Mouse (Mus musculus): ENCODE measurements at regions not wholly inside any gene's neighbourhood (a gene's known extent, or its start where the extent isn't known, plus 50 kb on each side); places are given as distances from the start of the nearest gene placed in this dataset.
A peak's percentile ranks its signal among the peaks of the same experiment; 100 is the strongest.

GRCm38 (mm10) chr1:169076006-169076405 lies 455.3 kb downstream of the Nuf2 start:
- intact Hi-C loops (cut with DNase I; ENCODE audit: low total_unique reads), result no loop called here

DNA sequence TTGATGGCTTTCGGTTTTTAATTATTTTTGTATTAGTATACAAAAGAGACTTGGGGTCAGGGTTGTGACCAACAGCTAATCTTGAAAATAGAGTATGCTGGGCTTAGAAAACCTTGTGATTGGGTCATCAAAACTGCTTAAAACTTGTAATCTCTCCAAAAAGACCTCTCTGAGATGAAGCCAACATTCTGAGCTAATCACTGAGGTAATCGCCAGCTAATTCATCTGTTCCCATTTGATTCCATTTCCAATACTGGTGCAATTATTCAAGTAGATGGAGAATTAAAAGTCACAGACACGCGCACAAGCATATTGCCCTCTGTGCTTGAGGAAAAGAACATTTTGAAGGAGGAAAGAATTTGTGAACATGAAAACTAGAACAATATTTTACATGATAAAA lies 459.9 kb downstream of the Nuf2 start:
- DNase-seq, result no peak
- intact Hi-C loops (cut with DNase I; ENCODE audit: low total_unique reads), result no loop called here

More at GRCm38 (mm10) chr1:169076006-169076405, 455.3 kb downstream of the Nuf2 start:
- DNase-seq, result no peak

DNA sequence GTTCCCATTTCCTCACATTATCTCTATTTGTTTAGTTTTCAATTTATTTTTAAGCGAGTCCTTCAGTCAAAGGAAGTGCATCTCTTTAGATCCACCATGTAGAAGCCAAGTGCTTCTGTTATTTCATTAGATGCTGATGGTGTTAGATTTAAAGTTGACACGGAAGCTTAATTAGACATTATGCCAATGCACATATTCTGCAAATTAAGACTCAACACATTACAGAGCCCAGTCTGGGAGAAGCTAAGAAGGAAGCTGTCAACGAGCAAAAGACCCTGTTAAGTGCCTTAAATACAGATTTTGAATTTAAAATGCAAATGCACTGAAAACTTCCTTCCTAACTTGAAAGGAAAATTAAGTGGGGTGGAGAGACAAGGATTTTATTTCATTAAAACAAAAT lies 461.6 kb downstream of the Nuf2 start:
- intact Hi-C loops (cut with DNase I; ENCODE audit: low total_unique reads), result no loop called here
- DNase-seq, result no peak

DNA sequence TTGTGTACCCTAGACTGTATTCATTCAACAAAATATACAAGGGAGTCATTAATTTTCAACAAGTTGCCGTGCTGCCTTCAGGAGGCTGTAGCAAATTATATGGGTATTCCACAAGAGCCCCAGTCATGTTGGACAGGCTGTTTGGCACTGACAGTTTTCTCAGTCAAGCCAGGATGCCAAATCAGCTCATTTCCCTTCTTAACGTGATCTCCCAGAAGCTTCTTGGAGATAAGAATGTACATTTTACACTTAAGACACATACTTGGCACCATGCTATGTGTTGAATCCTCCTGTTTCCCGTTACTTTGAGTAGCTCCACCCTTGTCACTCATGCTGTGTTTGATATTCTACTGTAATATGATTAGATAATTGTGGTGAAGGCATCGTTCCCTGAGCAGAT lies 464.5 kb downstream of the Nuf2 start:
- DNase-seq, result no peak
- intact Hi-C loops (cut with DNase I; ENCODE audit: low total_unique reads), result no loop called here

- intact Hi-C loops (cut with DNase I; ENCODE audit: low total_unique reads), result no loop called here
- DNase-seq, result no peak
Measured at GRCm38 (mm10) chr1:169060627-169061026, 470.6 kb downstream of the Nuf2 start.

DNA sequence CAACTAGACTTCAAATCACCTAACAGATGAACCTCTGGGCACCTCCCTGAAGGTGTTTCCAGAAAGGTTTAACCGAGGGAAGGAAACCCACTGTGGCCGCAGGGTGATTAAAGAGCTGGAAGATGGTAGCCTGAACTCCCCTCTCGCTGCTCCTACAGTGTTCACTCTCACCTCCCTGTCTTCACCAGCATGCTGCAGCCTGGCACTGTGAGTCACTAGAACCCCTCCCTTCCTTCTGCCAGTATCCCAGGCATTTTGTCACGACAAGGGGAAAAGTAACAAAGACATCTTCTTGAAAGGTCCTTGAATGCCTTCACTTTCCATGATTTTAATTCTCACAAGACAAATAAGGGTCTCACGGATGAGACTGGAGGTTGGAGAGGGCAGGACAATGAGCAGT lies 471.1 kb downstream of the Nuf2 start:
- intact Hi-C loops (cut with DNase I; ENCODE audit: low total_unique reads), result no loop called here

DNA sequence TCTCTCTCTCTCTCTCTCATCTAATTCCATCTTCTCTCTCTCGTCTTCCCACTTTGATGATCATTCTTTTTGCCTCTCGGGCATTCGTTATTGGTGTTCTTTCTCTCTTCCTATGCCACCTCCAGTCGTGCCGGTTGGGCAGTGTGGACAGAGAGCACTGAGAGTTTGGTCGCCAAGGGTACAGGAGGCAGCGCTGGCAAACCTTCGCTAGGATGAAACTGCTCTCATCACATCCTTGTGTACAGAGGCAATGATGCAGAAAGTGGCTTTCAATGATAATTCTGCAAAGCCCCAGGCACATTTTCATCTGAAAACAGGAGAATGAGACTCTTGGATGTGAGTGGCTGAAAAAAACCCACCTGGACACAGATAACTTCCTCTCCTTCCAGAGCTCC lies 479.4 kb downstream of the Nuf2 start:
- intact Hi-C loops (cut with DNase I; ENCODE audit: low total_unique reads), result no loop called here
- DNase-seq, result no peak

More for the DNA sequence above, 471.1 kb downstream of the Nuf2 start:
- DNase-seq, result no peak

DNA sequence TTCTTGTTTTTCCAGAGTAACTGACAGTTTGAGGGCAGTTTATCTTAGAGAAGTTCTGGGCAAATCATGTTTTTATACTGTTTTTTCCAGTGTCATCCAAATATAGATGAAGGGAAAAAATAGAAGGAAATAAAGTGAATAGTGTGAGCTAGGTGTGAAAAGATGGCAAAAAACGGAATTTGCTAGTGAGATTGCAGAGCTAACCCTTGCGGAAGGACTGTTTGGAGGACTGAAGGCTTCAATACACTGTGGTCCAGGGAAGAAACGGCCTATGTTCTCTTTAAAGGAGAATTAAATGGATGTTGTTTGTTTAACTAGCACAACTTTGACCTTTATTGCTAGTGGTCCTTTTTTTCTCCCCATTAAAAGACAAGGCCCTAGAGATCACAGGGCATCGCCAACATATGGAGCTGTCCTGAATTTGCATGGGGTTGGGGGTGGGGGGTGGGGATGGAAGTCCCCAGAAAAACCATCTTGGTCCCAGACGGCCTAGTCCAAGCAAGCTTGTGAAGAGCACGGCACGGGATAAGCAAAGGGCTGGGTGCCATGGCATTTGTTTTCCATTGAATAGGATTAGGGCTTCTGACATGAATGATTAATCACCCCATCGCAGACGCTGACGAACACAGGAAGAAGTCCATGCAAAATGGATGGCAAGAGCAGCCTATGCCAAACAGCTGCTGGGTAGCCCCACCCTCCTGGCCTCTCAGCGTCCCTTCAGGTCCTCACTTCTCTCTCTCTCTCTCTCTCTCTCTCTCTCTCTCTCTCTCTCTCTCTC lies 480.0 kb downstream of the Nuf2 start:
- intact Hi-C loops (cut with DNase I; ENCODE audit: low total_unique reads), result no loop called here
- no peak for DNase-seq

DNA sequence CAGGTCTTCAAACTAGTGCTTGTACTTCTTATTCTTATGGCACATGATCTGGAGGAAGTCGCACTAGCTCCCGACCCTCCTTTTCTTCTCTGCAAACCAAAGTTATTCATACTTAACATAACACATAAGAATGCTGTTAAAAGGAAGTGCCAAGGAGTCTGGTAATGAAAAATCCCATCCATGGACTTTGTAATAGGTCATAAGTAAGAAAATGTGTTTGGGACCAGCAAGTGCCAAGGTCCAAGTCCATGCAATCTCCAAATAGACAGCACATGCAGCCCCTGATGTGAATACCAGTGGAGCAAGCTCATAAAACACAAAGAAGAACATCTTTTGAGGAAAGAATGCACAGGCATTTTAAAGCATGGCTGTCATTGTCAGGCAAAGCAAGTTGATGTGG lies 481.4 kb downstream of the Nuf2 start:
- intact Hi-C loops (cut with DNase I; ENCODE audit: low total_unique reads), result no loop called here
- DNase-seq, result no peak

DNA sequence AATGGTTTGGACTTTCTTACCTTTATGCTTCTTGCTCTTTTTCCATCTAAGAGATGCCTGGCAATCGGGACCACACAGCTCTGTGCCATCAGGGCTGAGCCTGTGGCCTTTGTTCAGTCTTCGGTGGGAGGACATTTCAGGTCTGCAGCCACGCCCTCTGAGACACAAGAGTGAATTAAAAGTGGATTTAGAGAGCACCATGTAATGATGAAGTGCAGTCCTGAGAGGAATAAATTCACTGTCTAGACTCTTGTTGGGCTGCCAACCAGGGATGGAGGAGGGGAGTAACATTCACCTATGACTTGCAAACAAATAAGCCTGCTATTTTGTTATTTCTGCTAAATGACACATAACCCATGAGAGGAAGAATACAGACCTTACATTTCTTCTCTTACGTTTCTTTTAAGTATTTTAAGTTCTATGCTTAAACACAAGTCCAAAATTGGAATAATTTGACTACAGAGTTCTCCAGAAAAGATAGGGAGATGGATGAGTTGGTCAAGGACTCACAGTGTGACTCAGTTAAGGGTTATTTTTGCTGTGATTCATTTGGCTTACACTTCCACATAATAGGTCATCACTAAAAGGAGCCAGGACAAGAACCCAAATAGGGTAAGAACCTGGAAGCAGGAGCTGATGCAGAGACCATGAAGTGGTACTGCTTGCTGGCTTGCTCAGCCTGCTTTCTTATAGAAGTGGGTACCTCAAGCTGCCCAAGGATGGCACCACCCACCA lies 484.3 kb downstream of the Nuf2 start:
- DNase-seq, result no peak
- intact Hi-C loops (cut with DNase I; ENCODE audit: low total_unique reads), result no loop called here

- no peak for DNase-seq
- intact Hi-C loops (cut with DNase I; ENCODE audit: low total_unique reads), result no loop called here
Measured at GRCm38 (mm10) chr1:169033517-169033916, 497.7 kb downstream of the Nuf2 start.

GRCm38 (mm10) chr1:169031849-169032542 lies 499.3 kb downstream of the Nuf2 start:
- no peak for DNase-seq
- intact Hi-C loops (cut with DNase I; ENCODE audit: low total_unique reads), result no loop called here

GRCm38 (mm10) chr1:169027706-169028105 lies 503.6 kb downstream of the Nuf2 start:
- DNase-seq, result peak; percentile 55
- intact Hi-C loops (cut with DNase I; ENCODE audit: low total_unique reads), result no loop called here

DNA sequence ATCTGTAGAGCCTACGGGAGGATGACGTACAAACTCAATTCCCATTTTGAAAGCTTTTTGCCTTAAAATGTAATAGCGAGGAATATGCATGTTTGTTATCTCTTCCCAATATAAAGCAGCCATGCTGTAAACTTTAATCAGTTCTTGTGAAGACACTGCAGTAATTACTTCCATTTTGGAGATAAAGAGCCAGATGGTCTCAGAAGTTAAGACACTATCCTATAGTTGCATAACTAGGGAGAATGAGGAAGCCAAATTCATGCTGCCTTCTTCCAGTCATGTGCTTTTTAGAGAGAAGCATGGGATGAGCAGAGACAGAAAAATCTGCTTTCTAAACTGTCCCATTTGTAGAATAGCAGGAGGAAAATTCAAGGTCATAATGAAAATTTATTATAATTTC lies 504.0 kb downstream of the Nuf2 start:
- no peak for DNase-seq
- intact Hi-C loops (cut with DNase I; ENCODE audit: low total_unique reads), result no loop called here

DNA sequence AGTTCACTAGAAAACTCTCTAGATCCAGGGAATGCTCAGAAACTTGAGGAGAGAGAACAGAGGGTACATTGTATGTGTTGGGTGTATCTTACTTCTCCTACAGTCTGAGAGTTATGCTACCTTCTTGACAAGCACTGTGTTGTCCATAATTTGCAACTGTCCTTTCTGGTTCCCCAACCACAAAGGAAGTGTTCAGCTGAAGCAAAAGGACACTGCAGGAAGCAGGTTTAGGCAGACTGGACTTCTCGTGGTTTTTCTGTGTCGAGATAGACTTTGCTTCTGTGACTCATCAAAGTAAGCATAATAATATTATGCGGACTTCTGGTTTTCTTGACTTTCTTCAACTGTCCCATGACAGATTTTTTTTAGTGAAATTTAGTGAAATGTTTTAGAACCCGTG lies 506.7 kb downstream of the Nuf2 start:
- intact Hi-C loops (cut with DNase I; ENCODE audit: low total_unique reads), result no loop called here

DNA sequence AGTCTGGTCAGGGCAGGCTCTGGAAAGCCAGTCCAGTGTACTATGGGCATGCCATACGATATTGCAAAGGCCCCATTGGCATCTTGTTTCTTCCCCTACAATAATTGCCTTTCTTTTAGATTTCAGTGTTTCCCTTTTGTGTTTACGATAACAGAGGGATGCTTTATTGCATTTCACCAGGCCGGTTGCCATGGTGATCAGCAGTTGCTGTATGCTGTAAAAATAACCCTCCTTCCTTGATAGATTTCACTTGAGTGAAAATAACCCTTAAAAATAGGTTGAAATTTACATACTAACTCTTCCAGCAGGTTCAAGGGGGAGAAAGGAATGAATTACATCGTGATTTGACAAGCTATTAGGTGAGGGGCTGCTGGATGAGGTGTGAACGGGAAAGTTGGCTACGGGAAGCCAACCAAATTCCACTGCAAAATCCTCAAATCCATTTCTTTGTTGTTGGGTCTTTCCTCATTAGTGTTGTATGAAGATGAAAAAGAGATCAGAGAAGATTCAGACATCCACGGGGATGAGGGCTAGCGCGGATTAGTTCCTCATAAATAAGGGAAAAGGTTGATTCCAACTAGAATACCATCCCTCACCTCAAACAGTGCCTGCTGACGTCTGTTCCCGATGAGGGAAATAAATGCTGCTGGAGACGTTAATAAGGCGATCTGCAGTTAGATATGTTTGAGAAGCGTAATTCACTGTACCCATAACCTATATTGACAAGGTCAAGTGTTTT lies 539.6 kb downstream of the Nuf2 start:
- intact Hi-C loops (cut with DNase I; ENCODE audit: low total_unique reads), result no loop called here

More for the DNA sequence above, 506.7 kb downstream of the Nuf2 start:
- DNase-seq, result no peak

GRCm38 (mm10) chr1:168975037-168975698 lies 543.1 kb upstream of the Pbx1 start:
- no peak for DNase-seq

More for the DNA sequence above, 539.6 kb downstream of the Nuf2 start:
- no peak for DNase-seq

GRCm38 (mm10) chr1:168969402-168969801 lies 537.3 kb upstream of the Pbx1 start:
- intact Hi-C loops (cut with DNase I; ENCODE audit: low total_unique reads), result no loop called here
- no peak for DNase-seq

More at GRCm38 (mm10) chr1:168975037-168975698, 543.1 kb upstream of the Pbx1 start:
- intact Hi-C loops (cut with DNase I; ENCODE audit: low total_unique reads), result no loop called here

DNA sequence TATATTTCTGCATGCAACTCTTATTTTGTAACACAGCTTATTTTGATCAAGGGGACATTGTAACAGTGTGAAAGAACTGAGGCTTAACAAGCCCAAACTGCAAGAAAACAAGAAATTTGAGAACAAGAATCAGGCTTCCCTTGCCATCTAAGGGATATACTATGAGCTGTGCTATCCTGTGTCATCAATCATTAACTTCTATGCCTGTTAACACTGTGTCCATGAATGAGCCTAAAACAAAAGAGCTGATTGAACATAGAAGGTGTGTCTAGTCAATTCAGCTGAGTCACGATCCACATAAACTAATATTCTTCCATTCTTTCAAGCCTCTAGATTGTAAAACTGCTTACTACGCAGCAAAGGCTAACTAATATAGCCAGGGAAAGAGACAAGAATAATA lies 535.3 kb upstream of the Pbx1 start:
- no peak for DNase-seq
- intact Hi-C loops (cut with DNase I; ENCODE audit: low total_unique reads), result no loop called here

All from gastrocnemius, postnatal 14 days (tissue).